14 mouse cellular contexts compared by ENCODE assay signal in genomic region chr10:21529098-21529749, GRCm38 (mm10).
A peak's percentile ranks its signal among the peaks of the same experiment; 100 is the strongest.
DNase-seq lines count a peak whose midpoint lies in the region; ATAC-seq and TF ChIP-seq lines count a peak whose summit lies in the region.
"Had no signal": no experiment of that assay in that cellular context is flagged by ENCODE, and none has a peak within 500 bp of the region (broad histone marks: within the 10 kb centered on the region; RNA-seq: fewer than 3 reads in every experiment).

No protein-coding gene starts in this region.

- peak; percentile 47; the same call in 1 of the 2 replicates for TF ChIP-seq CTCF in kidney, postnatal 0 days (IDR thresholded peaks at IDR 0.05; ENCODE audit: low read depth)
- TF ChIP-seq CTCF in ES-Bruce4 (IDR thresholded peaks at IDR 0.05; ENCODE audit: low read depth, low read length): peak; percentile 33
- TF ChIP-seq CTCF in stomach, postnatal 0 days (IDR thresholded peaks at IDR 0.05; ENCODE audit: low read depth): peak; percentile 36

- H3K9ac ChIP-seq in kidney, postnatal 0 days (ENCODE audit: low read depth, low read length): no peak overlapping the region
- no peak overlapping the region for H3K9ac ChIP-seq in kidney, embryonic 14.5 days (ENCODE audit: low read depth, low read length)
- H3K9ac ChIP-seq in ES-Bruce4 (ENCODE audit: low read depth, poor library complexity, severe bottlenecking): no peak overlapping the region
- no peak overlapping the region for H3K9ac ChIP-seq in stomach, postnatal 0 days (ENCODE audit: low read length)
- no peak overlapping the region for H3K9ac ChIP-seq in hindbrain, embryonic 11.5 days (ENCODE audit: low read depth, low read length)
- H3K9ac ChIP-seq: heart, embryonic 13.5 days; hindbrain, embryonic 13.5 days; liver, embryonic 13.5 days had no signal

- H3K4me3 ChIP-seq in kidney, postnatal 0 days (replicated peaks; ENCODE audit: low read depth, low read length): no peak overlapping the region
- H3K4me3 ChIP-seq in kidney, embryonic 14.5 days (ENCODE audit: low read length): no peak overlapping the region
- H3K4me3 ChIP-seq in ES-Bruce4 (ENCODE audit: low read depth, low read length): no peak overlapping the region
- no peak overlapping the region for H3K4me3 ChIP-seq in stomach, postnatal 0 days (ENCODE audit: low read depth, low read length)
- no peak overlapping the region for H3K4me3 ChIP-seq in hindbrain, embryonic 11.5 days (ENCODE audit: low read depth, low read length)
- H3K4me3 ChIP-seq: gastrocnemius, adult 2 months; heart, embryonic 13.5 days; hindbrain, embryonic 13.5 days; liver, embryonic 13.5 days had no signal

- H3K36me3 ChIP-seq in kidney, postnatal 0 days (ENCODE audit: insufficient read depth, low read length): no peaks in the 10 kb centered on the region
- no peaks in the 10 kb centered on the region for H3K36me3 ChIP-seq in kidney, embryonic 14.5 days (ENCODE audit: control insufficient read depth, insufficient read depth, low read length)
- H3K36me3 ChIP-seq in ES-Bruce4 (ENCODE audit: control insufficient read depth, insufficient read depth, low read length, poor library complexity, severe bottlenecking): no peaks in the 10 kb centered on the region
- H3K36me3 ChIP-seq in stomach, postnatal 0 days (ENCODE audit: control insufficient read depth, insufficient read depth, low read length): no peaks in the 10 kb centered on the region
- no peaks in the 10 kb centered on the region for H3K36me3 ChIP-seq in hindbrain, embryonic 11.5 days (ENCODE audit: control insufficient read depth, insufficient read depth, low read length)
- H3K36me3 ChIP-seq: heart, embryonic 13.5 days; hindbrain, embryonic 13.5 days; liver, embryonic 13.5 days had no signal

- no peak for DNase-seq in kidney, postnatal 0 days (ENCODE audit: low spot score)
- peak; percentile 44 for DNase-seq in CD4-positive, CD25-positive, alpha-beta regulatory T cell, adult 2 months (ENCODE audit: low read depth, low spot score)
- no peak for DNase-seq in stomach, postnatal 0 days (ENCODE audit: low spot score)
- no peak for DNase-seq in hindbrain, embryonic 11.5 days (ENCODE audit: low spot score)
- DNase-seq: adrenal gland, adult 2 months; gastrocnemius, adult 2 months; kidney, postnatal 14 days; liver, embryonic 13.5 days; spleen, adult 18-20 months had no signal

- TF ChIP-seq POLR2A in ES-Bruce4 (IDR thresholded peaks at IDR 0.05; ENCODE audit: insufficient read depth, low read length): no peak

- no peak overlapping the region for H3K27ac ChIP-seq in kidney, postnatal 0 days
- H3K27ac ChIP-seq in kidney, embryonic 14.5 days (ENCODE audit: low read depth, low read length): no peak overlapping the region
- H3K27ac ChIP-seq in ES-Bruce4 (ENCODE audit: insufficient read depth, low read length): no peak overlapping the region
- H3K27ac ChIP-seq in stomach, postnatal 0 days (replicated peaks): no peak overlapping the region
- no peak overlapping the region for H3K27ac ChIP-seq in hindbrain, embryonic 11.5 days (ENCODE audit: low read depth, low read length)
- H3K27ac ChIP-seq: gastrocnemius, adult 2 months; heart, embryonic 13.5 days; hindbrain, embryonic 13.5 days; liver, embryonic 13.5 days had no signal

- no peaks in the 10 kb centered on the region for H3K27me3 ChIP-seq in kidney, postnatal 0 days (ENCODE audit: insufficient read depth, low read length)
- H3K27me3 ChIP-seq in kidney, embryonic 14.5 days (ENCODE audit: control insufficient read depth, insufficient read depth, low read length): no peaks in the 10 kb centered on the region
- peaks cover 2% of the 10 kb centered on the region; the same call in 1 of the 2 replicates for H3K27me3 ChIP-seq in ES-Bruce4 (ENCODE audit: control insufficient read depth, insufficient read depth, low read length, poor library complexity, severe bottlenecking)
- H3K27me3 ChIP-seq in stomach, postnatal 0 days (ENCODE audit: control insufficient read depth, insufficient read depth, low read length): no peaks in the 10 kb centered on the region
- H3K27me3 ChIP-seq in hindbrain, embryonic 11.5 days (ENCODE audit: control insufficient read depth, insufficient read depth, low read length): no peaks in the 10 kb centered on the region
- H3K27me3 ChIP-seq: heart, embryonic 13.5 days; hindbrain, embryonic 13.5 days; liver, embryonic 13.5 days had no signal

- H3K4me2 ChIP-seq in kidney, postnatal 0 days (ENCODE audit: low read length): no peak overlapping the region
- no peak overlapping the region for H3K4me2 ChIP-seq in kidney, embryonic 14.5 days (replicated peaks; ENCODE audit: low read depth, low read length)
- H3K4me2 ChIP-seq in stomach, postnatal 0 days (replicated peaks; ENCODE audit: low read depth): no peak overlapping the region
- no peak overlapping the region for H3K4me2 ChIP-seq in hindbrain, embryonic 11.5 days (replicated peaks; ENCODE audit: low read depth, low read length)
- H3K4me2 ChIP-seq: heart, embryonic 13.5 days; hindbrain, embryonic 13.5 days; liver, embryonic 13.5 days had no signal

- H3K9me3 ChIP-seq in kidney, postnatal 0 days (replicated peaks; ENCODE audit: low read length): no peaks in the 10 kb centered on the region
- H3K9me3 ChIP-seq in kidney, embryonic 14.5 days (ENCODE audit: control insufficient read depth, low read length): no peaks in the 10 kb centered on the region
- H3K9me3 ChIP-seq in ES-Bruce4 (replicated peaks; ENCODE audit: control insufficient read depth, insufficient read depth, low read length, poor library complexity, severe bottlenecking): no peaks in the 10 kb centered on the region
- H3K9me3 ChIP-seq in stomach, postnatal 0 days (ENCODE audit: control insufficient read depth, low read length): no peaks in the 10 kb centered on the region
- H3K9me3 ChIP-seq in hindbrain, embryonic 11.5 days (ENCODE audit: control insufficient read depth, low read length): no peaks in the 10 kb centered on the region
- H3K9me3 ChIP-seq: heart, embryonic 13.5 days; hindbrain, embryonic 13.5 days; liver, embryonic 13.5 days had no signal

- 69% methylated on average over 10 of the region's 10 CpGs for WGBS in kidney, postnatal 0 days
- 74% methylated on average over 10 of the region's 10 CpGs for WGBS in kidney, embryonic 14.5 days
- 72% methylated on average over 10 of the region's 10 CpGs for WGBS in stomach, postnatal 0 days
- WGBS in hindbrain, embryonic 11.5 days: 79% methylated on average over 10 of the region's 10 CpGs

- no peak for TF ChIP-seq EP300 in ES-Bruce4 (IDR thresholded peaks at IDR 0.05; ENCODE audit: insufficient read depth, low read depth, low read length)
- TF ChIP-seq EP300 in stomach, postnatal 0 days (optimal IDR thresholded peaks at IDR 0.05): no peak

- 0 out of 2 replicates have a peak, but pooled peaks cover 2% of the 10 kb centered on the region for H3K4me1 ChIP-seq in kidney, postnatal 0 days (replicated peaks; ENCODE audit: insufficient read depth, low read length)
- H3K4me1 ChIP-seq in kidney, embryonic 14.5 days (ENCODE audit: control insufficient read depth, insufficient read depth, low read length): no peaks in the 10 kb centered on the region
- no peaks in the 10 kb centered on the region for H3K4me1 ChIP-seq in ES-Bruce4 (ENCODE audit: control insufficient read depth, insufficient read depth, low read length)
- no peaks in the 10 kb centered on the region for H3K4me1 ChIP-seq in stomach, postnatal 0 days (replicated peaks; ENCODE audit: control insufficient read depth, insufficient read depth)
- no peaks in the 10 kb centered on the region for H3K4me1 ChIP-seq in hindbrain, embryonic 11.5 days (replicated peaks; ENCODE audit: control insufficient read depth, insufficient read depth, low read length)
- H3K4me1 ChIP-seq: heart, embryonic 13.5 days; hindbrain, embryonic 13.5 days had no signal

- no peak for ATAC-seq in kidney, postnatal 0 days (replicated peaks; ENCODE audit: low FRiP score, low read depth)
- ATAC-seq in kidney, embryonic 14.5 days (ENCODE audit: low FRiP score, low TSS enrichment): no peak
- no peak for ATAC-seq in stomach, postnatal 0 days (ENCODE audit: low FRiP score, low TSS enrichment)
- no peak for ATAC-seq in megakaryocyte, adult 5-6 weeks (ENCODE audit: poor library complexity, severe bottlenecking)
- no peak for ATAC-seq in hindbrain, embryonic 11.5 days (ENCODE audit: low FRiP score)
